Mouse (Mus musculus) stomach, postnatal 0 days (tissue): Measurements from ENCODE around the gene D930048N14Rik. TPM values are rescaled to one million over a fixed set of nuclear protein-coding genes. Genes with fewer than 3 reads are reported as not detected.
"Not testable (repeated sequence)": the region's sequence is repeated elsewhere in the genome, so short reads cannot be mapped to it uniquely, and the experiment has no call there.

ENCODE experiments used
- ATAC-seq: fragments of 200-750 bp; cut with Nextera tagmentation; 2 replicates; pipeline ENCODE4 v1.8.0; 2017; ENCODE audit not compliant: low FRiP score, low TSS enrichment
- DNase-seq: peaks from one replicate; pipeline ENCODE4 v3.0.0-alpha.2; 2016; ENCODE audit warnings: low spot score
- H3K27ac ChIP-seq: fragments of 300-500 bp; sonication (generic); replicated peaks from 2 replicates; pipeline ENCODE4 v1.5.1; 2014; ENCODE audit warnings: mild to moderate bottlenecking, control low read depth
- H3K27me3 ChIP-seq: fragments of 300-500 bp; sonication (generic); 2 replicates; pipeline ENCODE4 v1.6.1; 2014; ENCODE audit warnings: low read length; ENCODE audit not compliant: control insufficient read depth, insufficient read depth
- H3K36me3 ChIP-seq: fragments of 300-500 bp; sonication (generic); 2 replicates; pipeline ENCODE4 v1.6.1; 2014; ENCODE audit warnings: low read length, mixed read lengths; ENCODE audit not compliant: control insufficient read depth, insufficient read depth
- H3K4me1 ChIP-seq: fragments of 300-500 bp; sonication (generic); replicated peaks from 2 replicates; pipeline ENCODE4 v1.6.1; 2014; ENCODE audit warnings: antibody characterized with exemption; ENCODE audit not compliant: control insufficient read depth, insufficient read depth
- H3K4me2 ChIP-seq: fragments of 300-500 bp; sonication (generic); replicated peaks from 2 replicates; pipeline ENCODE4 v1.6.1; 2014; ENCODE audit warnings: low read depth, mild to moderate bottlenecking, control low read depth, moderate library complexity
- H3K4me3 ChIP-seq: fragments of 300-500 bp; sonication (generic); 2 replicates; pipeline ENCODE4 v1.5.1; 2014; ENCODE audit warnings: low read depth, low read length, control low read depth
- H3K9ac ChIP-seq: fragments of 300-500 bp; sonication (generic); 2 replicates; pipeline ENCODE4 v1.6.1; 2014; ENCODE audit warnings: mild to moderate bottlenecking, low read length, control low read depth, mixed read lengths
- H3K9me3 ChIP-seq: fragments of 300-500 bp; sonication (generic); 2 replicates; pipeline ENCODE4 v1.6.1; 2016; ENCODE audit warnings: low read length; ENCODE audit not compliant: control insufficient read depth
- CTCF ChIP-seq: IDR thresholded peaks from 2 replicates; pipeline ENCODE4 v1.5.1; 2016; ENCODE audit warnings: antibody characterized with exemption, low read depth, mild to moderate bottlenecking, moderate library complexity
- EP300 ChIP-seq: optimal IDR thresholded peaks from 2 replicates; pipeline ENCODE3; 2016; ENCODE audit warnings: antibody characterized with exemption
- WGBS: fragments of 180-500 bp; shearing (Covaris S2); extraction: QIAGEN DNeasy Blood & Tissue Kit; methylation state at CpG from one replicate; pipeline ENCODE4 v1.1.7; 2014; 5-methylcytosine and 5-hydroxymethylcytosine counted together
- polyA plus RNA-seq: library from polyadenylated mRNA; unstranded; fragments of >200 nt; fragmentation: Nextera tagmentation; extraction: Ambion mirVana; gene quantifications from 2 replicates; pipeline ENCODE4 v1.2.1, GENCODE M21; 2015

The D930048N14Rik gene
- polyA plus RNA-seq, 1 experiment from 2014 or later, result 2.0 TPM

- Histone ChIP-seq H3K27ac (no peak overlapping the region), H3K4me1 (peaks cover under 1% of the 10 kb centered on the region; the same call in 1 of the 2 replicates), H3K9ac (no peak overlapping the region), H3K9me3 (no peaks in the 10 kb centered on the region), H3K4me3 (no peak overlapping the region), H3K4me2 (no peak overlapping the region), H3K27me3 (no peaks in the 10 kb centered on the region), H3K36me3 (peaks cover 31% of the 10 kb centered on the region)
- ATAC-seq (no peak), DNase-seq (no peak)
- WGBS, result 77% methylated on average over 5 of the region's 5 CpGs
- TF ChIP-seq CTCF, result no peak
Measured at GRCm38 (mm10) chr11:51625187-51625820, 25.4 kb upstream of the D930048N14Rik start.

- Histone ChIP-seq H3K4me3 (no peak overlapping the region), H3K4me2 (no peak overlapping the region), H3K36me3 (peaks cover 30% of the 10 kb centered on the region), H3K9me3 (no peaks in the 10 kb centered on the region), H3K27ac (no peak overlapping the region), H3K9ac (no peak overlapping the region), H3K27me3 (no peaks in the 10 kb centered on the region), H3K4me1 (no peaks in the 10 kb centered on the region)
- ATAC-seq, result no peak
- TF ChIP-seq EP300 (no peak), CTCF (no peak)
- WGBS, result 92% methylated on average over 9 of the region's 9 CpGs
- DNase-seq, result no peak
Measured at GRCm38 (mm10) chr11:51627425-51627824, 23.3 kb upstream of the D930048N14Rik start.

- no peak for DNase-seq
- Histone ChIP-seq H3K4me3 (no peak overlapping the region), H3K4me1 (no peaks in the 10 kb centered on the region), H3K9me3 (no peaks in the 10 kb centered on the region), H3K9ac (no peak overlapping the region), H3K4me2 (no peak overlapping the region), H3K36me3 (peaks cover 26% of the 10 kb centered on the region), H3K27me3 (no peaks in the 10 kb centered on the region), H3K27ac (no peak overlapping the region)
- ATAC-seq, result no peak
- TF ChIP-seq CTCF, result no peak
- TF ChIP-seq EP300, result no peak
- 78% methylated on average over 8 of the region's 8 CpGs for WGBS
Measured at GRCm38 (mm10) chr11:51627907-51628306, 22.8 kb upstream of the D930048N14Rik start.

- H3K27me3 ChIP-seq, result no peaks in the 10 kb centered on the region
- H3K9ac ChIP-seq, result no peak overlapping the region
- 79% methylated on average over 15 of the region's 15 CpGs for WGBS
- no peaks in the 10 kb centered on the region for H3K4me1 ChIP-seq
- no peaks in the 10 kb centered on the region for H3K9me3 ChIP-seq
- H3K36me3 ChIP-seq, result peaks cover 13% of the 10 kb centered on the region
- no peak overlapping the region for H3K27ac ChIP-seq
- TF ChIP-seq EP300 (no peak), CTCF (no peak)
- H3K4me3 ChIP-seq, result no peak overlapping the region
- H3K4me2 ChIP-seq, result no peak overlapping the region
- ATAC-seq, result no peak
- DNase-seq, result no peak
Measured at GRCm38 (mm10) chr11:51629651-51630314, 21.0 kb upstream of the D930048N14Rik start.

- Histone ChIP-seq H3K4me2 (no peak overlapping the region), H3K36me3 (peaks cover 8% of the 10 kb centered on the region; the same call in 1 of the 2 replicates), H3K9me3 (no peaks in the 10 kb centered on the region), H3K27me3 (no peaks in the 10 kb centered on the region), H3K4me3 (no peak overlapping the region), H3K4me1 (no peaks in the 10 kb centered on the region), H3K9ac (no peak overlapping the region), H3K27ac (no peak overlapping the region)
- 81% methylated on average over 6 of the region's 6 CpGs for WGBS
- ATAC-seq, result no peak
- DNase-seq, result no peak
- no peak for TF ChIP-seq EP300
- no peak for TF ChIP-seq CTCF
Measured at GRCm38 (mm10) chr11:51632130-51632753, 18.5 kb upstream of the D930048N14Rik start.

GRCm38 (mm10) chr11:51633200-51633599 is 17.6 kb upstream of the D930048N14Rik start:
- not testable (repeated sequence) for H3K36me3 ChIP-seq, H3K4me1 ChIP-seq, ATAC-seq, H3K9me3 ChIP-seq, H3K27me3 ChIP-seq, H3K9ac ChIP-seq, H3K27ac ChIP-seq, H3K4me3 ChIP-seq, DNase-seq, H3K4me2 ChIP-seq
- 84% methylated on average over 7 of the region's 7 CpGs for WGBS
